Mouse (Mus musculus): Measurements from ENCODE around the gene Rbck1. TPM values are rescaled to one million over a fixed set of nuclear protein-coding genes. Genes with fewer than 3 reads are reported as not detected.
"Not testable (repeated sequence)": the region's sequence is repeated elsewhere in the genome, so short reads cannot be mapped to it uniquely, and the experiment has no call there.

Rbck1 gene
- polyA plus RNA-seq, 1 experiment from 2014 or later: 31.0 TPM

- Histone ChIP-seq H3K27me3 (ENCODE audit: insufficient read depth, low read length) (no peaks in the 10 kb centered on the region), H3K4me2 (ENCODE audit: low read depth, low read length) (peak within 1 kb of the TSS; percentile 92), H3K9ac (replicated peaks) (peak within 1 kb of the TSS; percentile 82), H3K4me3 (ENCODE audit: low read depth, low read length) (peak within 1 kb of the TSS; percentile 86), H3K4me1 (ENCODE audit: insufficient read depth) (peaks cover 29% of the 10 kb centered on the region), H3K27ac (ENCODE audit: low read depth) (peak within 1 kb of the TSS; percentile 93), H3K9me3 (ENCODE audit: low read length) (no peaks in the 10 kb centered on the region), H3K36me3 (replicated peaks; ENCODE audit: insufficient read depth, low read length) (no peaks in the 10 kb centered on the region)
- WGBS (ENCODE audit: insufficient replicate concordance): under 1% methylated on average over 68 of the region's 70 CpGs
- ATAC-seq (peak; percentile 99), DNase-seq (peak; percentile 93)
- TF ChIP-seq EP300 (IDR thresholded peaks at IDR 0.05; ENCODE audit: low read depth) (no peak), CTCF (IDR thresholded peaks at IDR 0.05; ENCODE audit: low read depth) (no peak)
Observed at GRCm38 (mm10) chr2:152293727-152294475, 38.6 kb downstream of the Rbck1 start, which contains the start of gene Tbc1d20. Tbc1d20 (plus strand) TSS chr2:152293828.

GRCm38 (mm10) chr2:152293179-152293726, 39.2 kb downstream of the Rbck1 start:
- H3K27me3 ChIP-seq (ENCODE audit: insufficient read depth, low read length): no peaks in the 10 kb centered on the region
- no peaks in the 10 kb centered on the region for H3K36me3 ChIP-seq (replicated peaks; ENCODE audit: insufficient read depth, low read length)
- H3K4me1 ChIP-seq (ENCODE audit: insufficient read depth): peaks cover 25% of the 10 kb centered on the region
- DNase-seq: no peak
- peak overlapping the region; percentile 92 for H3K4me2 ChIP-seq (ENCODE audit: low read depth, low read length)
- WGBS (ENCODE audit: insufficient replicate concordance): 2% methylated on average over 15 of the region's 15 CpGs
- no peak for TF ChIP-seq EP300 (IDR thresholded peaks at IDR 0.05; ENCODE audit: low read depth)
- no peak for TF ChIP-seq CTCF (IDR thresholded peaks at IDR 0.05; ENCODE audit: low read depth)
- no peak overlapping the region for H3K27ac ChIP-seq (ENCODE audit: low read depth)
- H3K4me3 ChIP-seq (ENCODE audit: low read depth, low read length): peak overlapping the region; percentile 86
- ATAC-seq: peak; percentile 46
- no peaks in the 10 kb centered on the region for H3K9me3 ChIP-seq (ENCODE audit: low read length)
- peak overlapping the region; percentile 63 for H3K9ac ChIP-seq (replicated peaks)

- no peak for DNase-seq
- 74% methylated on average over 2 of the region's 2 CpGs for WGBS (ENCODE audit: insufficient replicate concordance)
- no peak overlapping the region for H3K27ac ChIP-seq (ENCODE audit: low read depth)
- no peaks in the 10 kb centered on the region for H3K36me3 ChIP-seq (replicated peaks; ENCODE audit: insufficient read depth, low read length)
- no peak for TF ChIP-seq CTCF (IDR thresholded peaks at IDR 0.05; ENCODE audit: low read depth)
- TF ChIP-seq EP300 (IDR thresholded peaks at IDR 0.05; ENCODE audit: low read depth): no peak
- no peaks in the 10 kb centered on the region for H3K27me3 ChIP-seq (ENCODE audit: insufficient read depth, low read length)
- H3K9me3 ChIP-seq (ENCODE audit: low read length): no peaks in the 10 kb centered on the region
- no peak for ATAC-seq
- peaks cover 22% of the 10 kb centered on the region for H3K4me1 ChIP-seq (ENCODE audit: insufficient read depth)
- no peak overlapping the region for H3K4me2 ChIP-seq (ENCODE audit: low read depth, low read length)
- no peak overlapping the region for H3K9ac ChIP-seq (replicated peaks)
- no peak overlapping the region for H3K4me3 ChIP-seq (ENCODE audit: low read depth, low read length)
Observed at GRCm38 (mm10) chr2:152292475-152292874, 40.0 kb downstream of the Rbck1 start.

GRCm38 (mm10) chr2:152289623-152290022, 42.8 kb downstream of the Rbck1 start:
- WGBS (ENCODE audit: insufficient replicate concordance): 70% methylated on average over 1 of the region's 2 CpGs

GRCm38 (mm10) chr2:152288046-152288445, 44.4 kb downstream of the Rbck1 start:
- Histone ChIP-seq H3K36me3 (replicated peaks; ENCODE audit: insufficient read depth, low read length) (peaks cover 27% of the 10 kb centered on the region), H3K27ac (ENCODE audit: low read depth) (no peak overlapping the region), H3K4me3 (ENCODE audit: low read depth, low read length) (no peak overlapping the region), H3K4me2 (ENCODE audit: low read depth, low read length) (no peak overlapping the region), H3K4me1 (ENCODE audit: insufficient read depth) (peaks cover under 1% of the 10 kb centered on the region; the same call in 1 of the 2 replicates), H3K9ac (replicated peaks) (no peak overlapping the region), H3K9me3 (ENCODE audit: low read length) (no peaks in the 10 kb centered on the region), H3K27me3 (ENCODE audit: insufficient read depth, low read length) (no peaks in the 10 kb centered on the region)
- TF ChIP-seq EP300 (IDR thresholded peaks at IDR 0.05; ENCODE audit: low read depth) (no peak), CTCF (IDR thresholded peaks at IDR 0.05; ENCODE audit: low read depth) (no peak)
- 77% methylated on average over 8 of the region's 8 CpGs for WGBS (ENCODE audit: insufficient replicate concordance)
- ATAC-seq: no peak
- DNase-seq: no peak

More at GRCm38 (mm10) chr2:152289623-152290022, 42.8 kb downstream of the Rbck1 start:
- not testable (repeated sequence) for H3K27ac ChIP-seq (ENCODE audit: low read depth); H3K9me3 ChIP-seq (ENCODE audit: low read length); DNase-seq; H3K4me2 ChIP-seq (ENCODE audit: low read depth, low read length); ATAC-seq; H3K27me3 ChIP-seq (ENCODE audit: insufficient read depth, low read length); H3K9ac ChIP-seq (replicated peaks); H3K4me3 ChIP-seq (ENCODE audit: low read depth, low read length); H3K4me1 ChIP-seq (ENCODE audit: insufficient read depth)
- peaks cover 13% of the 10 kb centered on the region for H3K36me3 ChIP-seq (replicated peaks; ENCODE audit: insufficient read depth, low read length)

- Histone ChIP-seq H3K9me3 (ENCODE audit: low read length) (no peaks in the 10 kb centered on the region), H3K27ac (ENCODE audit: low read depth) (no peak overlapping the region), H3K4me2 (ENCODE audit: low read depth, low read length) (no peak overlapping the region), H3K36me3 (replicated peaks; ENCODE audit: insufficient read depth, low read length) (peaks cover 30% of the 10 kb centered on the region), H3K27me3 (ENCODE audit: insufficient read depth, low read length) (no peaks in the 10 kb centered on the region), H3K9ac (replicated peaks) (no peak overlapping the region), H3K4me3 (ENCODE audit: low read depth, low read length) (no peak overlapping the region), H3K4me1 (ENCODE audit: insufficient read depth) (no peaks in the 10 kb centered on the region)
- TF ChIP-seq CTCF (IDR thresholded peaks at IDR 0.05; ENCODE audit: low read depth): no peak
- no peak for TF ChIP-seq EP300 (IDR thresholded peaks at IDR 0.05; ENCODE audit: low read depth)
- DNase-seq (no peak), ATAC-seq (no peak)
- WGBS (ENCODE audit: insufficient replicate concordance): 84% methylated on average over 5 of the region's 5 CpGs
Observed at GRCm38 (mm10) chr2:152287560-152287959, 44.9 kb downstream of the Rbck1 start.
